Mouse (Mus musculus): Measurements from ENCODE around the gene Diaph2. TPM values are rescaled to one million over a fixed set of nuclear protein-coding genes. Genes with fewer than 3 reads are reported as not detected.
A peak's percentile ranks its signal among the peaks of the same experiment; 100 is the strongest.
"Not testable (repeated sequence)": the region's sequence is repeated elsewhere in the genome, so short reads cannot be mapped to it uniquely, and the experiment has no call there.

Diaph2 gene
- polyA plus RNA-seq, 1 experiment from 2014 or later: 3.8 TPM

DNA sequence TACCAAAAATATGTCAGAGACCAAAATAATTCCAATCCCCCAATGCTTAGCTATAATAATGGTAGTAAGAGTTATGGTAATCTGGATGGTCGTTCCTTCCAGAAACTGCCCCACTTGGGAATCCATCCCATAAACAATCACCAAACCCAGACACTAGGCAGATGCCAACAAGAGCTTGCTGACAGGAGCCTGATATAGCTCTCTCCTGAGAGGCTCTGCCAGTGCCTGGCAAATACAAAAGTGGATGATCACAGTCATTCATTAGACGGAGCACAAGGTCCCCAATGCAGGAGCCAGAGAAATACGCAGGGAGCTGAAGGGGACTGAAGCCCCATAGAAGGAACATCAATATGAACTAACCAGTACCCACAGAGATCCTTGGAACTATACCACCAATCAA, 657.9 kb downstream of the Diaph2 start:
- not testable (repeated sequence) for H3K4me2 ChIP-seq (ENCODE audit: low read depth); H3K4me3 ChIP-seq (ENCODE audit: low read depth, low read length); DNase-seq (ENCODE audit: low spot score); H3K9me3 ChIP-seq (ENCODE audit: control insufficient read depth, low read length); H3K9ac ChIP-seq (ENCODE audit: low read length); H3K4me1 ChIP-seq (ENCODE audit: control insufficient read depth, insufficient read depth, low read length); H3K27ac ChIP-seq (ENCODE audit: low read depth, low read length); H3K36me3 ChIP-seq (ENCODE audit: control insufficient read depth, insufficient read depth, low read length); ATAC-seq (ENCODE audit: insufficient read depth, low FRiP score, low TSS enrichment); H3K27me3 ChIP-seq (ENCODE audit: control insufficient read depth, insufficient read depth, low read length)
- 84% methylated on average over 3 of the region's 3 CpGs for WGBS

GRCm38 (mm10) chrX:130408985-130409384, 659.4 kb downstream of the Diaph2 start:
- H3K4me2 ChIP-seq (ENCODE audit: low read depth): no peak overlapping the region
- H3K27me3 ChIP-seq (ENCODE audit: control insufficient read depth, insufficient read depth, low read length): no peaks in the 10 kb centered on the region
- H3K4me3 ChIP-seq (ENCODE audit: low read depth, low read length): no peak overlapping the region
- no peaks in the 10 kb centered on the region for H3K4me1 ChIP-seq (ENCODE audit: control insufficient read depth, insufficient read depth, low read length)
- H3K36me3 ChIP-seq (ENCODE audit: control insufficient read depth, insufficient read depth, low read length): no peaks in the 10 kb centered on the region
- DNase-seq (ENCODE audit: low spot score): no peak
- no peaks in the 10 kb centered on the region for H3K9me3 ChIP-seq (ENCODE audit: control insufficient read depth, low read length)
- H3K9ac ChIP-seq (ENCODE audit: low read length): no peak overlapping the region
- ATAC-seq (ENCODE audit: insufficient read depth, low FRiP score, low TSS enrichment): no peak
- WGBS: 89% methylated on average over 1 of the region's 1 CpGs
- H3K27ac ChIP-seq (ENCODE audit: low read depth, low read length): no peak overlapping the region

DNA sequence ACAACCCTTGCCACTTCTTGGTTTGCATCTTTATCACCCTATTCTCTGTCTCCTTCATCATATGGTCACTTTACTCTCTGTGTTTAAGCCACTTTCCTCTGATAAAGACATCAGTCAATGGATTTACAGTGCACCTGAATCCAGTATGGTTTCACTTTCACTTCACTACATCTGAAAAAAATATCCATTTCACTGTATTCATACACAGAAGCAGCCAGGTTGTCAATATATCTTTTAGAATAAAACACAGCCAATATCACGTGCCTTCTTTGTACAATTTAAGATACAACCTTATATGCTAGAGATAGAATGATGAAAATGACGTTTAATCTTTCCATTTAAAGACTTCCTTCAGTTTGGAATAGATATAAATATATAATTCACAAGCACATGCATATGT, 673.6 kb downstream of the Diaph2 start:
- Histone ChIP-seq H3K36me3 (ENCODE audit: control insufficient read depth, insufficient read depth, low read length) (no peaks in the 10 kb centered on the region), H3K4me1 (ENCODE audit: control insufficient read depth, insufficient read depth, low read length) (no peaks in the 10 kb centered on the region), H3K27ac (ENCODE audit: low read depth, low read length) (no peak overlapping the region), H3K9ac (ENCODE audit: low read length) (no peak overlapping the region), H3K9me3 (ENCODE audit: control insufficient read depth, low read length) (no peaks in the 10 kb centered on the region), H3K4me2 (ENCODE audit: low read depth) (no peak overlapping the region), H3K4me3 (ENCODE audit: low read depth, low read length) (no peak overlapping the region), H3K27me3 (ENCODE audit: control insufficient read depth, insufficient read depth, low read length) (no peaks in the 10 kb centered on the region)
- 69% methylated on average over 2 of the region's 2 CpGs for WGBS
- DNase-seq (ENCODE audit: low spot score): no peak
- ATAC-seq (ENCODE audit: insufficient read depth, low FRiP score, low TSS enrichment): no peak

DNA sequence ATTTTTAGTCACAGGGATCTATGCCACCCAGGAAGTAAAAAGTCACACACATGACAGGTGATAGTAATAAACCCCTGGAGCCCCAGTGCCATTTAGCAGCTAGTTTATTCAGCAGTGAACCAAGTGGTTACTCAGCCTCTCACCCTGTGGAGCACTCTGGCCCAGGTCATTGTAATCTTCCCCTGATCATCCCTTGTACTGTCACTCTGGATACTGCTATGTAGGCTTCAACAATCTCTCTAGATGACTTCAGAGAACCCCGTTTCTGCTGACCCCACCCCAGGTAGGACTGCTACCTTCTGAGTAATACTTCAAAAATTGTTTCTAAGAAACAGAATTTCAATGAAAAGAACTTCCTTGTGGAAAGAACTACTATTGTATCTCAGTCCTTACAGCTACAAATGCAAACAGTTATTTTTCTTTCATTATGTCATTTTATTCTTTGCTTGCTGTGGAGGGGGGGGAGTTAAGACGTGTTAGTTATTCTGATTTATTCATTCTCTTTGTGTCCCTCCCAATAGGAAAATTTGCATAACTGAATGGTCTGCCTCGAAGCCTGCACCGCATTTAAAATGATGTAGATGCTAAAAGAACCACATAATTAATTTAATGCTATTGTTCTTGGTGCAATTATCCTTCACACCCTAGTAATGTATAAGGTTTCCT, 702.4 kb downstream of the Diaph2 start:
- ATAC-seq (ENCODE audit: insufficient read depth, low FRiP score, low TSS enrichment) (no peak), DNase-seq (ENCODE audit: low spot score) (no peak)
- Histone ChIP-seq H3K27me3 (ENCODE audit: control insufficient read depth, insufficient read depth, low read length) (no peaks in the 10 kb centered on the region), H3K4me1 (ENCODE audit: control insufficient read depth, insufficient read depth, low read length) (no peaks in the 10 kb centered on the region), H3K9ac (ENCODE audit: low read length) (no peak overlapping the region), H3K9me3 (ENCODE audit: control insufficient read depth, low read length) (no peaks in the 10 kb centered on the region), H3K4me3 (ENCODE audit: low read depth, low read length) (no peak overlapping the region), H3K4me2 (ENCODE audit: low read depth) (no peak overlapping the region), H3K27ac (ENCODE audit: low read depth, low read length) (no peak overlapping the region), H3K36me3 (ENCODE audit: control insufficient read depth, insufficient read depth, low read length) (no peaks in the 10 kb centered on the region)
- 49% methylated on average over 4 of the region's 4 CpGs for WGBS

GRCm38 (mm10) chrX:130452488-130452823, 702.9 kb downstream of the Diaph2 start:
- ATAC-seq (ENCODE audit: insufficient read depth, low FRiP score, low TSS enrichment): no peak
- no peak for DNase-seq (ENCODE audit: low spot score)
- Histone ChIP-seq H3K4me3 (ENCODE audit: low read depth, low read length) (no peak overlapping the region), H3K36me3 (ENCODE audit: control insufficient read depth, insufficient read depth, low read length) (no peaks in the 10 kb centered on the region), H3K27me3 (ENCODE audit: control insufficient read depth, insufficient read depth, low read length) (no peaks in the 10 kb centered on the region), H3K9ac (ENCODE audit: low read length) (no peak overlapping the region), H3K4me2 (ENCODE audit: low read depth) (no peak overlapping the region), H3K9me3 (ENCODE audit: control insufficient read depth, low read length) (no peaks in the 10 kb centered on the region), H3K27ac (ENCODE audit: low read depth, low read length) (no peak overlapping the region), H3K4me1 (ENCODE audit: control insufficient read depth, insufficient read depth, low read length) (no peaks in the 10 kb centered on the region)
- 68% methylated on average over 4 of the region's 4 CpGs for WGBS

- H3K9ac ChIP-seq (ENCODE audit: low read length): no peak overlapping the region
- no peaks in the 10 kb centered on the region for H3K36me3 ChIP-seq (ENCODE audit: control insufficient read depth, insufficient read depth, low read length)
- DNase-seq (ENCODE audit: low spot score) (no peak), ATAC-seq (ENCODE audit: insufficient read depth, low FRiP score, low TSS enrichment) (no peak)
- H3K4me2 ChIP-seq (ENCODE audit: low read depth): no peak overlapping the region
- 60% methylated on average over 2 of the region's 2 CpGs for WGBS
- H3K27ac ChIP-seq (ENCODE audit: low read depth, low read length): no peak overlapping the region
- H3K9me3 ChIP-seq (ENCODE audit: control insufficient read depth, low read length): no peaks in the 10 kb centered on the region
- no peaks in the 10 kb centered on the region for H3K27me3 ChIP-seq (ENCODE audit: control insufficient read depth, insufficient read depth, low read length)
- H3K4me3 ChIP-seq (ENCODE audit: low read depth, low read length): no peak overlapping the region
- H3K4me1 ChIP-seq (ENCODE audit: control insufficient read depth, insufficient read depth, low read length): no peaks in the 10 kb centered on the region
These were observed 723.6 kb downstream of the Diaph2 start for GRCm38 (mm10) chrX:130473133-130473532.

DNA sequence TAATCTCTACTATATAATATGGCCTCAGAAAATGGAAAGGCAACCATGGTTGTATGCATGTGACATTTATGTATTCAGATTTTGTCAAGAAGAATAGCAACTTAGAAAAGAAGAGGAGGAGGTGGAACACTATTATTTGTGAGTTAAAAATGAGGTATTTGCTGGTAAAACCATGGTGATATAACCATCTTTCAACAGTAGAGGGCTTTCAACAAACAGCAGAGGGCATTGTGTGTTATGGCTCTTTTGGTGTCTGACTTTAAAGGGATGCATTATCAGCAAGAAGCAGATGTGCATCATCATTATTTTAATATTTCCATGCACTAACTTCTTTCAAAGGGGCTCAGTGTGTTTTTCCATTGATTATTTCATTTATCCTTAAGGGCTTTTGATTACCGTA, 731.3 kb downstream of the Diaph2 start:
- H3K36me3 ChIP-seq (ENCODE audit: control insufficient read depth, insufficient read depth, low read length): no peaks in the 10 kb centered on the region
- H3K9ac ChIP-seq (ENCODE audit: low read length): no peak overlapping the region
- no peaks in the 10 kb centered on the region for H3K9me3 ChIP-seq (ENCODE audit: control insufficient read depth, low read length)
- ATAC-seq (ENCODE audit: insufficient read depth, low FRiP score, low TSS enrichment) (no peak), DNase-seq (ENCODE audit: low spot score) (no peak)
- no peaks in the 10 kb centered on the region for H3K4me1 ChIP-seq (ENCODE audit: control insufficient read depth, insufficient read depth, low read length)
- H3K4me3 ChIP-seq (ENCODE audit: low read depth, low read length): no peak overlapping the region
- H3K27me3 ChIP-seq (ENCODE audit: control insufficient read depth, insufficient read depth, low read length): no peaks in the 10 kb centered on the region
- no peak overlapping the region for H3K4me2 ChIP-seq (ENCODE audit: low read depth)
- H3K27ac ChIP-seq (ENCODE audit: low read depth, low read length): no peak overlapping the region
- 97% methylated on average over 1 of the region's 1 CpGs for WGBS

DNA sequence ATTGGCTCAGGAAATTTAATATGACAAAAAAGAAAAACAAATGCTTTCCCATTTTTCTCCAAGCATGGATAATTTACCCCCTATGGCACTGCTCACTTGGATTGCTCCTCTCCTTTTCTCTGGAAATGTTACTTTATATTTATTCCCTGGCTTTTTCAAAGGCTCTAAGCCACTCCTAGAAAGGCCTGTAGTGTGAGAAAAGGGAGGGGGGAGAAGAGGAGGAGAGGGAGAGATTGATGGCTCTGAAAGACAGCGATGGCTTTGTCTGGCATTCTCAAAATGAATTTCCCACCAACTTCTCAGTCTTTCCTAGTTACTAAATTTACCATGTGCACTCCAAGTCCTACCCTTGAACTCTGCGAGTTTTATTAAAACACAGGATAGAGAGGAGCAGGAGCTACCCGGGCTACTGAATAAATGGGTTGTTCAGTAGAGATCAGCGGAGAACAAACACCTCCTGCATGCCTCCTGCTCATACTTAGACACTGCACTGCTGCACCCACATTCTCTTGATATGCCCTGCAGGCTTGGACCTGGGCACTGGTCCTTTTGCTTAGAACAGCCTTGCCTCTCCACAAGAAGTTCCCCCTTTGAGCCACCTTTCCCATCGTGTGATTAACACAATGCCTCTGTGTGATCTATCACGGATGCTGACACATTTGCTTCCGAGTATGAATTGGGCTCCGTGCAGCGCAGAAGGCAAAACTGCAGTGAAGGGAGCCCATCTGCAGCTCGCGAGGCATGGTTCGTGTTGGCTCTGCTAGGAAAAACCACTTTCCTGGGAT, 753.3 kb downstream of the Diaph2 start:
- Histone ChIP-seq H3K27me3 (ENCODE audit: control insufficient read depth, insufficient read depth, low read length) (no peaks in the 10 kb centered on the region), H3K36me3 (ENCODE audit: control insufficient read depth, insufficient read depth, low read length) (no peaks in the 10 kb centered on the region), H3K4me1 (ENCODE audit: control insufficient read depth, insufficient read depth, low read length) (no peaks in the 10 kb centered on the region), H3K27ac (ENCODE audit: low read depth, low read length) (no peak overlapping the region; the same call in 1 of the 2 replicates), H3K4me3 (ENCODE audit: low read depth, low read length) (no peak overlapping the region), H3K9me3 (ENCODE audit: control insufficient read depth, low read length) (no peaks in the 10 kb centered on the region), H3K9ac (ENCODE audit: low read length) (no peak overlapping the region), H3K4me2 (ENCODE audit: low read depth) (peak overlapping the region; percentile 32)
- ATAC-seq (ENCODE audit: insufficient read depth, low FRiP score, low TSS enrichment): peak; percentile 77
- DNase-seq (ENCODE audit: low spot score): peak; percentile 29
- WGBS: 35% methylated on average over 12 of the region's 12 CpGs

GRCm38 (mm10) chrX:130503465-130503860, 753.9 kb downstream of the Diaph2 start:
- no peak for DNase-seq (ENCODE audit: low spot score)
- Histone ChIP-seq H3K4me3 (ENCODE audit: low read depth, low read length) (no peak overlapping the region), H3K27ac (ENCODE audit: low read depth, low read length) (no peak overlapping the region), H3K4me1 (ENCODE audit: control insufficient read depth, insufficient read depth, low read length) (no peaks in the 10 kb centered on the region), H3K27me3 (ENCODE audit: control insufficient read depth, insufficient read depth, low read length) (no peaks in the 10 kb centered on the region), H3K9ac (ENCODE audit: low read length) (no peak overlapping the region), H3K36me3 (ENCODE audit: control insufficient read depth, insufficient read depth, low read length) (no peaks in the 10 kb centered on the region), H3K9me3 (ENCODE audit: control insufficient read depth, low read length) (no peaks in the 10 kb centered on the region), H3K4me2 (ENCODE audit: low read depth) (0 out of 2 replicates have a peak overlapping the region, but pooled peaks have one; percentile 32)
- WGBS: 46% methylated on average over 3 of the region's 3 CpGs
- ATAC-seq (ENCODE audit: insufficient read depth, low FRiP score, low TSS enrichment): peak; percentile 45; the same call in 1 of the 2 replicates

Measured in neural tube, embryonic 11.5 days (tissue).